Mouse (Mus musculus): ENCODE measurements around the gene Trim67. TPM values are rescaled to one million over a fixed set of nuclear protein-coding genes. Genes with fewer than 3 reads are reported as not detected.

Gene Trim67
- total RNA-seq, 1 experiment from 2014 or later = not detected

DNA sequence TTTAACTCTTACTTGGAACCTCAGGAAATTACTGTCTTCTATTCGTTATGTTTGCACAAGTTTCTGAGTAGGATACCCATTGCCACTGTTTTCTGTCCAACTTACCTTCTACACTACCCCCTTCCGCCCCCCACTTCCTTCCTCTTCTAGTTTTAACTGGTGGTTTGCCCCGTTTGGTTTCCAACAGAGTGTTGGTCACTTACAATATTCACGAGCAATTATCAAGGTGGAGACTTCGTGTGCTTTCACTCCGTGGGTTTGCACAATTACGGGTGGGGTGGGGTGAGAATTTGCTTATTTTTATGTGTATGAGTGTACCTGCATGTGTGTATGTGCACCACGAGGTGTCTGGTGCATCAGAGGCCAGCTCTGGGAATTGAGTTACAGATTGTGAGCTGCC lies 70.8 kb downstream of the Trim67 start:
- 0 out of 2 replicates have a peak, but pooled peaks have one; percentile 12 for ATAC-seq (replicated peaks; ENCODE audit: low read depth, poor library complexity, severe bottlenecking)

DNA sequence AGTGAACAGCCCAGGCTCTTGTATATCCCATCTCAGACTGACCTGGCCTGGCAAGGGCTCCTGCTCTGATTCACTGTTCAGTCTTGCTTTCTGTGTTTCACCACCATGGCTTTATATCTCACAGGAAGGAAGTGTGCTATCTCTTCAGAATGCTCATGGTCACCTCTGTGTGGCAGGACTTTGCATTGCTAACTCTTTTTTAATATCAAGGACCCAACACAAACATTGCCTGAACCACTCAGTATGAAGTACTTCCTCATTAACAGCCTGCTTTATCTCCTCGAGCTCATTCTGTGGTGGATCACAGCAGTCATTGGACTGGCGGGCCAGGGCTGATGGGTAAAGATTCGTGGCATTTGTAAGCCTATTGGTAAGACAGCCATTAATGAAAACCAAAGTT lies 73.8 kb downstream of the Trim67 start:
- ATAC-seq (replicated peaks; ENCODE audit: low read depth, poor library complexity, severe bottlenecking) = peak; percentile 64

GRCm38 (mm10) chr8:124867126-124867525 lies 74.2 kb downstream of the Trim67 start:
- ATAC-seq (replicated peaks; ENCODE audit: low read depth, poor library complexity, severe bottlenecking) = no peak

GRCm38 (mm10) chr8:124869708-124870107 lies 76.8 kb downstream of the Trim67 start:
- no peak for ATAC-seq (replicated peaks; ENCODE audit: low read depth, poor library complexity, severe bottlenecking)

DNA sequence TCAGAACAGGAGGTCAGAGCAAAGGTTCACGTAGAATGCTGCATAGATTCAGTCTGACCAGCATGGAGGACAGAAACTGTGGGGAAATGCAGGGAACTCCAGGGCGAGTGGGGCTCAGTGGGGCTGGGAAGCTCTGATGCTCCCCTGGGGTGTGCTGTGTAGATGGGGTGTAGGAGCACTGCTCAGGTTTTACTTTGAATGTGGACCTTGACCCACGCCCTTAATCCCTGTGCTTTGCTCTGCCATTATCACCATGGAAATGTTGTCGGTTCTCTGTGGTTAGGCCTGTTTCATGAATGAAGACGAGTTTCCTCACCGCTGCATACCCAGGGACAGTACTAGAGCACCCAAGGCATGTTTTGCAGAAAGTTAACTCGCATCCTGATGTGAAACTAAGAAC lies 78.6 kb downstream of the Trim67 start:
- ATAC-seq (replicated peaks; ENCODE audit: low read depth, poor library complexity, severe bottlenecking) = no peak

DNA sequence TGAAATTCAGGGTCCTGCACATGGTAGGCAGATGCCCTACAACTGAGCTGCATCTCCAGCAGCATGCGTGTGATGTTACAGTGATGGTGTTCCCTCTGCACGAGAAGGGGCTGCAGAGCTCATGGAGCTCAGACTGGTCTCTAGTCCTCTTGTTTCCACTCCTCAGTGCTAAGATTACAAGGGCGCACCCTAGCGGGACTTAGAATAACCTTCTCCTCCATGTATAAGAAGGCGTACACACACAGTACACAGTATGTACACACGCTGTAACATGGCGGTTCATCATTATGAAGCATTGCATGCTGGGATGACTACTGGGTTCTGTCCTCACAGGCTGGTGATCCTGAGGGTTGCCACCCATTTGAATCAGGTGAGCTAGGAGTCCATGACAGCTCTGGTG lies 79.2 kb downstream of the Trim67 start:
- ATAC-seq (replicated peaks; ENCODE audit: low read depth, poor library complexity, severe bottlenecking) = no peak

DNA sequence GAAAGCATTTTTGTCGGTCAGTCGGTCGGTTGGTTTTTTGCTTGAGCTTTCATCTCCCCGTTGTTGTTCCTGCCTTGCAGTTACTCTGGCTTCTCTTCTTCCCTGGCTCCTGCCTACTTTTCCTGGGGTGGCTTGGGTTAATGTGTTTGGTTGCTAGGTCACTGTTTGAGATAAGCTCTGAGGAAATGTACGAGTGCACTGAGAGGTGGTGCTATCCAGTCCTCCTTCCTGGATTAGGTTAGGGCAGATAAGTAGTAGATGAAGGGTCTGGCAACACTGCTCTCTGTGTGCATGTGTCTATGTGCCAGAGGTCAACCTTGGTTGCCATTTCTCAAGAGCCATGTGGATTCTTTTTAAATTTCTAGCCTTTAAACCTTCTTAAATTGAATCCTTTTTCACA lies 79.8 kb downstream of the Trim67 start:
- no peak for ATAC-seq (replicated peaks; ENCODE audit: low read depth, poor library complexity, severe bottlenecking)

DNA sequence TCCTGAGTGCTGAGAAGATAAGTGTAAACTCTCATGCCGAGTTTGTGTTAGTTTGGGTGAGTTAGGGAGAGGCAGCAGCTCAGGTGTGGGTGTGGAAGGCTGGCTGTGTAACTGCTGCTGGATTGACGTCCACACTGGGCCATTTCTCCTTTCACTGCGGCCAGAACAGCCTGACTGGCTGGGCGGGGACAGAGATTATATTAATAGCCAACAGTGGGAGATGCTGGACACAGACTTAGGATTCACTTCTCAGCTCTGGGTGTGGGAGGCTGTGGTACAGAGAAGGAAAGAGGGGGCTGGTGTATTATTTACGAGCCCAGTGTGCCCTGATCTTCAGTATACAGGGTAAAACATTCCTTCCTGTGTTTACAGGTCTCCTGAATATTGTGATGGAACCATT lies 85.2 kb downstream of the Trim67 start:
- ATAC-seq (replicated peaks; ENCODE audit: low read depth, poor library complexity, severe bottlenecking) = no peak

GRCm38 (mm10) chr8:124878946-124879526 lies 86.1 kb downstream of the Trim67 start:
- ATAC-seq (replicated peaks; ENCODE audit: low read depth, poor library complexity, severe bottlenecking) = peak; percentile 59; the same call in 1 of the 2 replicates

Other genes with a start within 250 kb of the Trim67 start
- 0.27 TPM in 1 of 2 replicates, not detected in the other for gene Agt, start 223.4 kb upstream of the Trim67 start, total RNA-seq (2017)
- gene Capn9, start 217.0 kb upstream of the Trim67 start, total RNA-seq (2017) = not detected in 2 replicates
- gene 2310022B05Rik, start 129.7 kb upstream of the Trim67 start, total RNA-seq (2017) = 3.3 and 5.4 TPM in 2 replicates
- 43.7 and 50.6 TPM in 2 replicates for gene Ttc13, start 71.1 kb upstream of the Trim67 start, total RNA-seq (2017)
- 3.3 and 5.5 TPM in 2 replicates for gene Arv1, start 71.0 kb upstream of the Trim67 start, total RNA-seq (2017)
- not detected in 2 replicates for gene Fam89a, start 41.3 kb upstream of the Trim67 start, total RNA-seq (2017)
- 69.3 and 90.7 TPM in 2 replicates for gene Gnpat, start 69.9 kb downstream of the Trim67 start, total RNA-seq (2017)
- gene 2810004N23Rik, start 70.0 kb downstream of the Trim67 start, total RNA-seq (2017) = 69.2 and 77.3 TPM in 2 replicates
- 15.2 and 16.2 TPM in 2 replicates for gene Exoc8, start 104.6 kb downstream of the Trim67 start, total RNA-seq (2017)
- 25.7 and 26.8 TPM in 2 replicates for gene Sprtn, start 104.8 kb downstream of the Trim67 start, total RNA-seq (2017)
- 19.4 and 24.8 TPM in 2 replicates for gene Egln1, start 156.2 kb downstream of the Trim67 start, total RNA-seq (2017)
- 60.4 and 82.8 TPM in 2 replicates for gene Tsnax, start 219.9 kb downstream of the Trim67 start, total RNA-seq (2017)